Mouse (Mus musculus) forebrain, embryonic 10.5 days (tissue): Measurements from ENCODE around the gene Coro6. TPM values are rescaled to one million over a fixed set of nuclear protein-coding genes. Genes with fewer than 3 reads are reported as not detected.

ENCODE experiments used
- DNase-seq: peaks from one replicate; pipeline ENCODE4 v3.0.0-alpha.2; 2017; ENCODE audit warnings: low spot score; ENCODE audit errors: extremely low spot score
- H3K27ac ChIP-seq: fragments of 300-500 bp; sonication (generic); 2 replicates; pipeline ENCODE4 v1.5.1; 2016; ENCODE audit warnings: mild to moderate bottlenecking
- H3K27me3 ChIP-seq: fragments of 300-500 bp; sonication (generic); 2 replicates; pipeline ENCODE4 v1.6.1; 2016; ENCODE audit warnings: mild to moderate bottlenecking; ENCODE audit not compliant: poor library complexity, severe bottlenecking
- H3K36me3 ChIP-seq: fragments of 300-500 bp; sonication (generic); replicated peaks from 2 replicates; pipeline ENCODE4 v1.6.1; 2016; ENCODE audit warnings: mild to moderate bottlenecking, moderate library complexity
- H3K4me1 ChIP-seq: fragments of 300-500 bp; sonication (generic); 2 replicates; pipeline ENCODE4 v1.6.1; 2016
- H3K4me3 ChIP-seq: fragments of 300-500 bp; sonication (generic); 2 replicates; pipeline ENCODE4 v1.5.1; 2016; ENCODE audit warnings: mild to moderate bottlenecking, moderate library complexity
- H3K9me3 ChIP-seq: fragments of 300-500 bp; sonication (generic); 2 replicates; pipeline ENCODE4 v1.6.1; 2016; ENCODE audit warnings: mild to moderate bottlenecking, moderate library complexity
- WGBS: fragments of 180-500 bp; shearing (Covaris S2); methylation state at CpG from one replicate; pipeline ENCODE4 v1.1.7; 2016; 5-methylcytosine and 5-hydroxymethylcytosine counted together
- polyA plus RNA-seq: library from polyadenylated mRNA; unstranded; fragments of >200 nt; fragmentation: Nextera tagmentation; extraction: Ambion mirVana; gene quantifications from 2 replicates; pipeline ENCODE4 v1.2.1, GENCODE M21; 2016

Coro6 gene
- polyA plus RNA-seq: 0.07 and 0.21 TPM in 2 replicates

- Histone ChIP-seq H3K36me3 (peaks cover 3% of the 10 kb centered on the region; the same call in 1 of the 2 replicates), H3K27me3 (peaks cover 78% of the 10 kb centered on the region), H3K9me3 (no peaks in the 10 kb centered on the region), H3K4me1 (peaks cover 34% of the 10 kb centered on the region), H3K4me3 (peak within 1 kb of the TSS; percentile 68), H3K27ac (peak within 1 kb of the TSS; percentile 69)
- DNase-seq: peak; percentile 70
- WGBS: under 1% methylated on average over 68 of the region's 73 CpGs
Measured at GRCm38 (mm10) chr11:77462283-77463100, at the start of gene Coro6. Coro6 (plus strand) TSS chr11:77462411.

GRCm38 (mm10) chr11:77414141-77414839 is 47.9 kb upstream of the Coro6 start:
- Histone ChIP-seq H3K36me3 (peaks cover 2% of the 10 kb centered on the region; the same call in 1 of the 2 replicates), H3K27ac (no peak overlapping the region), H3K27me3 (no peaks in the 10 kb centered on the region), H3K9me3 (no peaks in the 10 kb centered on the region), H3K4me1 (no peaks in the 10 kb centered on the region), H3K4me3 (no peak overlapping the region)
- DNase-seq: no peak
- WGBS: 84% methylated on average over 2 of the region's 2 CpGs

- Histone ChIP-seq H3K27ac (no peak overlapping the region), H3K9me3 (no peaks in the 10 kb centered on the region), H3K36me3 (peaks cover 3% of the 10 kb centered on the region), H3K27me3 (no peaks in the 10 kb centered on the region), H3K4me1 (no peaks in the 10 kb centered on the region), H3K4me3 (no peak overlapping the region)
- 81% methylated on average over 4 of the region's 4 CpGs for WGBS
- DNase-seq: no peak
Measured at GRCm38 (mm10) chr11:77416212-77417000, 45.8 kb upstream of the Coro6 start.

- Histone ChIP-seq H3K27me3 (no peaks in the 10 kb centered on the region), H3K36me3 (peaks cover 19% of the 10 kb centered on the region), H3K27ac (no peak overlapping the region), H3K4me1 (no peaks in the 10 kb centered on the region), H3K9me3 (no peaks in the 10 kb centered on the region), H3K4me3 (no peak overlapping the region)
- no peak for DNase-seq
- WGBS: 96% methylated on average over 4 of the region's 4 CpGs
Measured at GRCm38 (mm10) chr11:77418021-77418420, 44.2 kb upstream of the Coro6 start.

- Histone ChIP-seq H3K9me3 (no peaks in the 10 kb centered on the region), H3K27me3 (no peaks in the 10 kb centered on the region), H3K36me3 (peaks cover 39% of the 10 kb centered on the region), H3K4me1 (no peaks in the 10 kb centered on the region), H3K27ac (no peak overlapping the region), H3K4me3 (no peak overlapping the region)
- DNase-seq: no peak
- 85% methylated on average over 4 of the region's 4 CpGs for WGBS
Measured at GRCm38 (mm10) chr11:77423175-77423859, 38.9 kb upstream of the Coro6 start.

GRCm38 (mm10) chr11:77428446-77428845 is 33.8 kb upstream of the Coro6 start:
- H3K27me3 ChIP-seq: no peaks in the 10 kb centered on the region
- 86% methylated on average over 1 of the region's 1 CpGs for WGBS

GRCm38 (mm10) chr11:77437026-77437425 is 25.2 kb upstream of the Coro6 start:
- WGBS: 95% methylated on average over 2 of the region's 2 CpGs

More at GRCm38 (mm10) chr11:77428446-77428845, 33.8 kb upstream of the Coro6 start:
- Histone ChIP-seq H3K27ac (no peak overlapping the region), H3K4me1 (no peaks in the 10 kb centered on the region), H3K36me3 (peaks cover 44% of the 10 kb centered on the region), H3K9me3 (no peaks in the 10 kb centered on the region), H3K4me3 (no peak overlapping the region)
- no peak for DNase-seq

GRCm38 (mm10) chr11:77440081-77440480 is 22.1 kb upstream of the Coro6 start:
- peaks cover 38% of the 10 kb centered on the region for H3K36me3 ChIP-seq

More at GRCm38 (mm10) chr11:77437026-77437425, 25.2 kb upstream of the Coro6 start:
- no peaks in the 10 kb centered on the region for H3K27me3 ChIP-seq
- H3K9me3 ChIP-seq: no peaks in the 10 kb centered on the region
- H3K4me3 ChIP-seq: no peak overlapping the region
- H3K27ac ChIP-seq: no peak overlapping the region
- DNase-seq: no peak
- H3K4me1 ChIP-seq: no peaks in the 10 kb centered on the region
- peaks cover 31% of the 10 kb centered on the region for H3K36me3 ChIP-seq

GRCm38 (mm10) chr11:77441020-77441419 is 21.2 kb upstream of the Coro6 start:
- Histone ChIP-seq H3K27ac (no peak overlapping the region), H3K27me3 (no peaks in the 10 kb centered on the region), H3K36me3 (peaks cover 38% of the 10 kb centered on the region), H3K4me3 (no peak overlapping the region), H3K9me3 (no peaks in the 10 kb centered on the region), H3K4me1 (no peaks in the 10 kb centered on the region)
- no peak for DNase-seq
- 86% methylated on average over 8 of the region's 8 CpGs for WGBS

More at GRCm38 (mm10) chr11:77440081-77440480, 22.1 kb upstream of the Coro6 start:
- Histone ChIP-seq H3K9me3 (no peaks in the 10 kb centered on the region), H3K4me1 (no peaks in the 10 kb centered on the region), H3K27me3 (no peaks in the 10 kb centered on the region), H3K4me3 (no peak overlapping the region), H3K27ac (no peak overlapping the region)
- DNase-seq: no peak
- WGBS: 96% methylated on average over 9 of the region's 9 CpGs

GRCm38 (mm10) chr11:77442186-77443170 is 19.7 kb upstream of the Coro6 start:
- Histone ChIP-seq H3K27me3 (no peaks in the 10 kb centered on the region), H3K4me3 (no peak overlapping the region), H3K4me1 (no peaks in the 10 kb centered on the region), H3K27ac (no peak overlapping the region), H3K9me3 (no peaks in the 10 kb centered on the region), H3K36me3 (peaks cover 36% of the 10 kb centered on the region)
- no peak for DNase-seq
- WGBS: 87% methylated on average over 7 of the region's 7 CpGs

- H3K27ac ChIP-seq: no peak overlapping the region
- peaks cover 29% of the 10 kb centered on the region for H3K36me3 ChIP-seq
- WGBS: 78% methylated on average over 2 of the region's 2 CpGs
- H3K9me3 ChIP-seq: no peaks in the 10 kb centered on the region
- no peak overlapping the region for H3K4me3 ChIP-seq
- H3K27me3 ChIP-seq: no peaks in the 10 kb centered on the region
- no peaks in the 10 kb centered on the region for H3K4me1 ChIP-seq
- no peak for DNase-seq
Measured at GRCm38 (mm10) chr11:77444939-77445338, 17.3 kb upstream of the Coro6 start.
